Mouse (Mus musculus): ENCODE measurements at regions not wholly inside any gene's neighbourhood (a gene's known extent, or its start where the extent isn't known, plus 50 kb on each side); places are given as distances from the start of the nearest gene placed in this dataset.

DNA sequence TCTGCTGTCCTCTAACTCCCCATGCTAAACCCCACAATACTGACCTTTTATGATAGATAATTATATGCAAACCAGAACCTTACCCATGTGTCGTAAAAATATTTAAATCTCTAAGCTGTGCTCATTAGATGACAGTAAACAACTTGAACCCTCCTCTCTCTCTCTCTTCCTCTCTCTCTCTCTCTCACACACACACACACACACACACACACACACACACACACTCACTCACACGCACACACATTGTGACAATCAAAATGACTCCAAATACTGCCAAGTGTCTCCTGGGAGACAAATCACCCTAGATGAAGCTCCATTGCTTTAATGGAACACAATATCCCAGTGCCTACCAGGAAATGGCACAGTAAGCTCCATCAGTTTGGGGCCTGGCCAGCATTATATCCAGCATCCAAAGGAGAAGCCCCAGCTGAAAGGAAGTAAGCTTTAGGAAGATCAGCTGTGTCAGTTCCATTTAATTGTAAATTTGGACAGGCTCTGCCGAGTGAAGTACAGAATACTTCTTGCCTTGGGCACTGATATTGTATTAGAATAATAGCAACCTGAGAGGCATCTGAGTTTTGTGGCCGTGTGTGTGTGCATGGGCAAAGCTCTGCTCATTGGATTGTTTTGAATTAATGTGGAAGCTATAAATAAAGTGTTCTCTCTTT, 220.7 kb downstream of the Fam84b start:
- DNase-seq (ENCODE audit: inconsistent age in 2 of 2, low spot score in 1 of 2) = no peak

DNA sequence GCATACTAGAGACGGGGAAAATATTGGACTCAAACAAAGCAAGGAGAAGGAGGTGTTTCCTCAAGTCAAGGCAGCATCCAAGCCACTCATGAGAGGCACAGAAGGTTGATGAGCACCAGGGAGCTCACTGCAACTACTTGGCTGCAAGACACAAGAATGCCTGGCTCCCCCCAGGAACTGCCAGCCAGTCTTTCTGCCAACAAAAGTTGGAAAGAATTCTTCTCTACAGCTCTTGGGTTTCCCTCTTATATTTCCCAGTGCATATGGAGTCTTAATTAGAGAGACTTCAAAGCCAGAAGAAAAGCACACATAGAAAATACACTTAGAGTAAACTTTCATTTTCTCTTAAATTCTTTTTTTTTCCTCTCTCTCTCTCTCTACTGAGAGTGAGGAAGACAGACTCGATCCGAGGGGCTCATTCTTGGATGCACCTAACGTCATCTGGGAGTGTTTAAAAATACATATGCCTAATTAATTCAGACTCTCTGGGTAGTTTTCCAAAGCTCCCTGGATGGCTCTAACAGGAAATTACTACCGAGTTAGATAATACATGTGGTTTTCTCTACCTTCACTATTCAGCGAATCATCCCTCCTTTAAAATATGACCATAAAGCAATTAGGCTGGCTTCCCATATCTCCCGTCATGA, 222.7 kb downstream of the Fam84b start:
- DNase-seq (ENCODE audit: inconsistent age in 2 of 2, low spot score in 1 of 2) = no peak

DNA sequence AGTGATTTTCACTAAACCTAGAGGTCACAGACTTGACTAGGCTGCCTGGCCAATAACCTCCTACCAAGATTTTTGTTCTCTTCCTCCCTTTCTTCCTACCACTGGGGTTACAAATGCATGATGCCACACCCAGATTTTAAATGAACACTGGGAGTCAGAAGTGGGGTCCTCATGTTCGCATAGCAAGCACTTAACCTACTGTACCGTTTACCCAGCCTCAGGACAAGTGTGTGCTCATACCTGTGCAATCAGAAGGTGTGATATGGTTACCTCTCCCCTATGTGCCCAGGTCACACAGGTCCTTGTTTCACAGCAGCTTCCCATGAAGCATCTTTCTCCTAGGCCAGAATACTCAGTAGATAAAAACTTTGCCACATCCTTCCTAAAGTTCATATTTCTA, 234.8 kb downstream of the Fam84b start:
- DNase-seq (ENCODE audit: inconsistent age in 2 of 2, low spot score in 1 of 2) = no peak

DNA sequence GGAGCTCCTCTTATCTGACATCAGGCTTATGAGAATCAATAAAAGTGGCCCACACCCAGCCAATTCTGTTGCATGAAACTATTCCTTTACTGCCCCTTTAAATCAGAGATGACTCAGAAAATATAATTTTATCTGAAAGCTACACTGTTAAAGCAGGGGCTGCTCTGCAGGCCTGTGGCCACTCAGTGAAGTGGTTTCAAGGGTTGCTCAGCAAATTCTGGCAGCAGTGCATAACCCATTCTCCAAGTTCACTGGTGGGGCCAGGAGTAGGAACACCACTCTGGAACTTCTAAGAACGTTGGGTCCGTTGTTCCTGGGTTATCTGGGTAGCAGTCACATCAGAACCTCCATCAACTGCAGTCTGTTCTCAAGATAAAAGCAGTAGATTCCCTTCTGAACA, 236.2 kb downstream of the Fam84b start:
- no peak for DNase-seq (ENCODE audit: inconsistent age in 2 of 2, low spot score in 1 of 2)

DNA sequence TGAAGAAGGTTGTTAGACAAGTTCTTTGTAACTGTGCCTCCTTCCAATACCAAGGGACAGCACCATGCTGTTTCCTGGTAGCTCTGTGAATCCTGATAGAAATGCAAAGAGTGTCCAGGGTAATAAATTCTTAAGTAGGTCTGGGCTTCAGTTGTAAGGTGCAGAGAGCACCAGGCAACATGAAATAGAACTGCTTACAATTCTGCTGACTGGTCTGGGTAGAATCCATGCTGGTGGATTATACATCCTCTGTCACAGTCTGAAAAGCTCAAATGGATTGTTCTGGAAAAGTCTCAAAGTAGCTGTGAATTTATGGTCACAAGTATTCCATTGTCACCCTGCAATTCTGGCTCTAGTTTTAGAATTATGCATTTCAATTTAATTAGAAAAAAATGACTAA, 251.7 kb downstream of the Fam84b start:
- DNase-seq (ENCODE audit: inconsistent age in 2 of 2, low spot score in 1 of 2) = no peak

DNA sequence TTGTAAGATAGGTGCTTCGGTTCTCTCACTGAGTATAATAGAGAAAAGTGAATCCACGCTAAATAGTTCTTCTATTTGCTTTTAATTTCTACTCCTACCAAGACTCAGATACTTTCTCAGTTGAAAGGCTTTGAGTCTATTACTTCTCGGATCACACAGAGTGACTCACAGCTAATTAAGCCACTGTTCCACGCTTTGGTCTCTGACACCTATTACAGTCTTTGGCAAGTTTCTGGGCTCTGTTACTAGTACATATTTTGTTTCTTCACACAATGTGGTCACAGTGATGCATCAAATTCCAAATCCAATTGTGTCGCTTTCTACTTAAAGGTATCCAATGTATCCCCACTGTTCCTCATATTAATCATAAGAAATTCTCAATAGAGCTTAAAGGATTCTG, 276.5 kb downstream of the Fam84b start:
- no peak for DNase-seq (ENCODE audit: inconsistent age in 2 of 2, low spot score in 1 of 2)

DNA sequence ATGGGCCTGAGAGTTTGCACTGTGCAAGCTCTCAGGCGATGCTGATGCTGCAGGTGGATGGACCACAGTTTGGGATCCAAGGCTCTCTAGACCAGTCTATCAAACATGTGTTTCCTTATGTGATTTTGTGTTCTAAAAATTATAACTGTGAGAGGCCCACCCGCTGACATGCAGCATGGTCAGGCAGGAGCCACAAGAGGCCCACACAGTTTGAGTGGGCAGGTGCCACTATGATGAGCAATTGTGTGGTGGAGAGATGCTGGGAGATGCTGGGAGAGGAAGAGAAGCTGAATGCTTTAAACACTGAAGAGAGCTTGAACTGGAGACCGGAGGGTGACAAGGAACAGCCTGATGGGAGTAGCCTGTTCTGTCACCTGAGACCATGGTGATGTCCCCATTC, 287.3 kb downstream of the Fam84b start:
- no peak for DNase-seq (ENCODE audit: inconsistent age in 2 of 2, low spot score in 1 of 2)

DNA sequence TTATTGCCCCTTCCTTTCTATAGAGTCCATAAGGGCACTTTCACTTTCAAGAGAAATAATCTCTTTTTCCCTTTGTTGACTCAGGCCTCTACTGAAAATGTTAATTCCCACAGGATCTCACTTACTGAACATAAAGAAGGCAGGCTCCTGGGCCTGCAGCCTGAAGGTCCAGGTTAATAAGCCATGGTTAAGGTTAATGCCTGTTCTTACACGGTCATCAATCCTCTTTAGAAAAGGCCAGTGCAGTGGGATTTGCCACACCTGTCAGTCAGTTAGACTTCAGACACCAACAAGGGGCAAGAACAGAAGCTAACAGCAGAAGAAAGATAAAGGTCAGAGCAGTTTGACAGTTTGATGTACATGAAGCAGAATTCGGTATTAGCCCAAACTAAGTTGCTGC, 288.6 kb downstream of the Fam84b start:
- DNase-seq (ENCODE audit: inconsistent age in 2 of 2, low spot score in 1 of 2) = no peak

DNA sequence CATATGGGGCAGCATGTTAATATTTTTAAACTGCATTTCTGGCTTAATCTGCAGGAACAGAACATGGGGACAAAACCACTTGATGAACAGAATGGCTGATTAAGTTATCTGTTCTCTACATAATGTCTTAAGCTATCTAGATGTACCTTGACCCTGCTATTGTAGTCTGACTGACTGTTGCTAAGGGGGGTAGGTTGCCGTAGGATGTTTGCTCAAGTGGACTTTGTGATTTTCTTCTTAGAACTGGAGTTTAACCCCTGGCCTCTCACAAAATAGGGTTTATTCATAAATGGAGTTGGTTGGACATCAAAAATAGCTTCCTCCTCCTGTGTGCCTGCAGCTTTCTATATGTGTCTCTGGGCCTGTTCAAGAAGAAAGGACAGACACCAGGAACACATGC, 292.9 kb downstream of the Fam84b start:
- no peak for DNase-seq (ENCODE audit: inconsistent age in 2 of 2, low spot score in 1 of 2)

DNA sequence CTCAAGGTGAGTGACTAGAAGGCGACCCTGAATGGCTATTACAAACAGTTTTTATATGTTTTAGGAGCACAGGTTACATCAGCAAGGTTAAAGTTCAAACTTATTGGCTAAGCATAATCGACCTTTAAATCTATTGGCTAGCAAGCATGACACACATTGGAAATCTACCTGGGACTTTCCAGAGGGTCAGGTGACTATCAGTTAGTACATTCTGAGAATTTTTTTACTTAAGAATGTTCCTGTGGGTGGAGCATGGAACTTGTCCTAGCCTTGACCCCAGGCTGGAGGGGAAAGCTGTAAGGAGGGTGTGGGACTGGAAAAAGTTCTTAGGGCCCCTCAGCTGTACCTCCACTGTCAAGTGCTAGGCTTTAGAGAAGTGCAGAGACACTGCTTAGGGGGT, 297.9 kb downstream of the Fam84b start:
- no peak for DNase-seq (ENCODE audit: inconsistent age in 2 of 2, low spot score in 1 of 2)

DNA sequence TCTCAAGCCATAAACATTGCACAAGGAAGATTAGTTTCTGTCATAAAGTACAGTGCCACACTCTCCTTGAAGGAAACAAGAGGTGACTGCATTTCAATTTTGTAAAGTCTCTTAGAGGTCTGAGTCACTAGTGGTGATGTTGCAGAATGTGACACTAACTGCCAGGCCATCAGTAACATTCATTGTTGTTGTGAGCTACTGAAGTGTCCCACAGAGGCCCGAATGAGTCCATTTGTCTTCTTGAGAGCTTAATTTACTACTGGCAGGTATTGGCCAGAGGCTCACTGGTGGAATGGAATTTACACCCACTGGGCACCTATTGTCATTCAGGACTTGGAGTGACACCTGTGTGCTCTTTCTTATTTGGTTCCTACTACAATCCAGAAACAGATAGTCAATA, 299.0 kb downstream of the Fam84b start:
- no peak for DNase-seq (ENCODE audit: inconsistent age in 2 of 2, low spot score in 1 of 2)

DNA sequence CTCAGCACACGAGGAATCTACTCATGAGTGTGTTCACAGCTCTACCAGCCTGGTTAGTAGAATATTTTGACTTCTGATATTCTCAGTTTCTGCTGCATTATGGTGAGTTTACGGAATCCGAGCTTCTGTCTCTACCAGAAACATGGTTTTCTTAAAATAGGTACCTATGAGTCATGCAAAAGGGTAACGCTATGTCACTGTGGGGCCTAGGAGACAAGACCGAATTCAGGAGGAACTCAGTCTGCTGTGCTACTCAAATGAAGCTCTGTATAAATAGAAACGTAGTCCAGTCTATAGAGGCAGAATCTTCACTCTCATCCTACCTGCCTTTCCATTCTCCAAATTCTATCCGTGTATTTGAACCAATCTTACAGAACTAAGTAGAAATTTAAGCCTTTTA, 305.5 kb downstream of the Fam84b start:
- DNase-seq (ENCODE audit: inconsistent age in 2 of 2, low spot score in 1 of 2) = no peak

DNA sequence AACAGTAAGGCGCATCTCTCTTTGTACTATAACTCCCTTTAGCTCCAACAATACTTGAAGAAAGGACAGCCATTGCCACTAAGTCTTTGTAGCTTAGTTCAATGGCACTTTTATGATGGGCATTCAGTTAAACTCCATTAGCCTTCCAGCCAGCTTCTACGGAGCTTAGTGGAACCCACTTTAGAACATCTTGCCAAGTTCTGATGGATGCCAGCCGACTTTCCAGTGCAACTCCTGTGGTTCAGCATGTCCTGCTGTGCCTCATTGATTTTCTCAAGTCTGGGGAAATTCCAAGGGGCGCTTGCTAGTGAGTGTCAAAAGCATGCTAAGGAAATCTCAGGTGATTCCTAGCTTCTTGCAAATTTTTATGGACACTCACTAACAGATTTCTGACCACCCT, 316.4 kb downstream of the Fam84b start:
- DNase-seq (ENCODE audit: inconsistent age in 2 of 2, low spot score in 1 of 2) = no peak

DNA sequence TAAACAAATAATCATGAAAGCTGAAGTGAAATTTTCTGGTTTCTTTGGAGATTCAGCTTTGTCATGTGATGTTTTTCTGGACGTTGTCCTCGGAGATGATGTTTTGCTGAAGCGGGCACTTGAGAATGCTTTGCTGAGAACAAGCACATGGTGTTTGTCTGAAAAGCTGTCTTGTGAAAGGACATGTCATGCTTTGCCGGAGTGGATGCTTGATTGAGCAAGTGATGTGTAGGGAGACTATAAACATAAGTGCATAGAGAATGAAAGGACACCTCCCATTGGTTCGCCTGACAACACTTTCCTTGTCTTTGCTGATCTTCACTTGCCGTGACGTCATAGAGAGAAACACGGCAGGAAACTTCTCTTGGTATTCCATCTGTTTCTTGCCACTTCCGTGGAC, 318.9 kb downstream of the Fam84b start:
- DNase-seq (ENCODE audit: inconsistent age in 2 of 2, low spot score in 1 of 2) = no peak

DNA sequence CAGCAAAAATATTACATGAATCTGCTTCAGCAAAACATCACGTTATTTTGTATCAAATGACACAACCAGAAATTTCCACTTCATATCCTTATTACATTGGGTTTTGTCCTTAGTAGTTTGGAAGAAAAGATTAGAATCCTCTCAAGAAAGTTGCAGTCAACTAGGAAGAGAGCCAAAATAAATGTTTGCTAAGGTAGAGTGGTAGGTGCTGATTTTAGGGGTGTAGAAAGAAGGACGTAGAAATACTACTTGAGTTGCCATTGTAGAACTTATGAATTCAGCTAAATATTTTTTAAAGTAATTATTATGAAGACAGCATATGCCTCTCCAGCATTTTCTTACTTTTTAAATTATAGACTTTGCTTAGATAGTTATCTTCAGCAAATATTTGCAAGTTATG, 336.8 kb downstream of the Fam84b start:
- DNase-seq (ENCODE audit: inconsistent age in 2 of 2, low spot score in 1 of 2) = no peak

DNA sequence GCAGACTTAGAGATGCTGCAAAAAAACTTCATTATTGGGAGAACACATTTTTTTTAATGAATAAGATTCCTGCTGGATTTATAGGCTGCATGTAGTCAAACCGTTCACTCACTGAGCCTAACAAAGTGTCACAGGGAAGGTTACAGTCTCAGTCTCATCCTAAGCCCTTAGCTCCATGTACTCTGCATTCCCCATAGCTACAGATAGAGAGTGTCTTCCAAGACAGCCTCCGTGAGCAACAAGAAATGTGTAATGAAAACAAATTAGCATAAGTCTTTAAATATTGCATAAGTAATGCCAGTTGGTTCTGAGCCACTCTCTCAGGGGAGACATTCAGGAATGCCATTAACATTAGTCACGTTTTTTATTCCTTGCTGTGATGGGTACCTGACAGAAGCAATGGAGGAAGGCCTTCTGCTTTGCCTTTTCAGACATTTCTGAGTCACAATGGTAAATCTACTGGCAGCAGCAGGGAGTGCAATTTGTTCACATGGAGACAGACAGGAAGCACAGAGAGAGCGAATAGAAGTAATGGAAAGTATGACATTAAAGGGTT, 376.7 kb downstream of the Fam84b start:
- DNase-seq (ENCODE audit: inconsistent age in 2 of 2, low spot score in 1 of 2) = no peak

DNA sequence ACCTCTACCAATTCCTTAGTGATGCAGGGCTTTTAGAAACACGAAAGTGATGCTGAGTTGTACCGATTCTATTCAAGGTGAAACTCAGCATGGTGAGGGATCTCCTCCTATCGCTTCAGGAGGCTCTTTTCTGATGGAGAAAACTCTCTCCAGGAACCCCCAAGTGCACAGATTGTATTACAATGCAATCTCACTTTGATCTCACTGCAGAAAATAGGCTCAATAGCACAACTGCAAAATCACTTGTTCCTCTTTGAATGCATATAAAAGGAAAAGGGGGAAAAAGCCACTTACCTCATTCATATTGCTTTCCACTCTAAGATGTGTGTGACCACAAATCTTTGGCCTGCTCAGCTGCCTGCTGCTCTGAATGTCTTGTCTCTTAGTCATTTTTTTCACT, 378.5 kb downstream of the Fam84b start:
- DNase-seq (ENCODE audit: inconsistent age in 2 of 2, low spot score in 1 of 2) = no peak

DNA sequence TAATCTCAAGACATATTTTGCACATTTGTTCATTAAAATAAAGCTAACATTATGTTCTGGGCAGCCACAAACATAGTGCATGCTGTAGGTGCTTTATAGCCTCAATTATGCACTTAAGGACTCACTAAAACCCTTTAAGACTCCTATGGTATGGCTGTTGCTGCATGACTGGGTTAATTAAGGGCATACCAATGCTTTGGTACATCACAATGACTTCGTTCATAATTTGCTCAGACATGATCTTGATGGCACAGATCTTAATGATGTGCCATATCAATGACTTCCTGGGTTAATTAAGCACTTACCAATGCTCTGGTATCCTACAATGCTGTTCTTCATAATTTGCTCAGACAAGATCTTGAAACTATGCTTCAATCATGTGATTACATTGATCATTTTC, 415.5 kb upstream of the 4933412E24Rik start:
- no peak for DNase-seq (ENCODE audit: inconsistent age in 2 of 2, low spot score in 1 of 2)

DNA sequence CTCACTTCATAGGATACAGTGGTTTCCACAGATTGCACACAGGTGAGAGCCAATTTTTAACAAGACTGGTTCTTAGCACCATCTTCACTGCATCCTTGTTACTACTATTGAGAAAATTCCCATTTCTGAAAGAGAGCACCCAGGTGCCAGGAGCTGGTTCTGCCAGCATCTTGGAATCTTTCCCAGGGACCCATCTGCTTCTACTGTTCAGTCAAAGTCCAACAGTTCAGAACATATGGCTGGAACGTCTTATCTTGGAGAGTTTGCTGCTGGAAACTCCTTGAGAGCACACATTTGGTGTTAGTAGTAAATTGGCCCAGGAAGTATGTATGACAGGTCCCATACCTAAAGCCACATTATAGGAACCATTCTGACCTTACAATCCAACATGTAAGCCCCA, 402.7 kb upstream of the 4933412E24Rik start:
- DNase-seq (ENCODE audit: inconsistent age in 2 of 2, low spot score in 1 of 2) = no peak

DNA sequence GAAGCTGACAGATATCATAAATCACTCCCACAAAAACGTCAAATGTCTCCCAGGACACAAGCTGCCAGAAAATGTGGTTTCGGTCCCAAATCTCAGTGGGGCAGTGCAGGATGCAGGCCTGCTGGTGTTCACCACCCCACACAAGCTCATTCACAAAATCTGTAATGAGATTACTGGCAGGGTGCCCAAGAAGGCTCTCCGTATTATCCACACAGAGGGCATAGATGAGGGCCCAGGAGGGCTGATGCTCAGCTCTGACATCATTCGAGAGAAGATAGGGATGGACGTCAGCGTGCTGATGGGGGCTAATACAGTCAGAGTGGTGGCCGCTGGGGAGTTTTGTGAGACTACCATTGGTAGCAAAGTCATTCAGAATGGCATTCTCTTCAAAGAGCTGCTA, 375.9 kb upstream of the 4933412E24Rik start:
- no peak for DNase-seq (ENCODE audit: inconsistent age in 2 of 2, low spot score in 1 of 2)

DNA sequence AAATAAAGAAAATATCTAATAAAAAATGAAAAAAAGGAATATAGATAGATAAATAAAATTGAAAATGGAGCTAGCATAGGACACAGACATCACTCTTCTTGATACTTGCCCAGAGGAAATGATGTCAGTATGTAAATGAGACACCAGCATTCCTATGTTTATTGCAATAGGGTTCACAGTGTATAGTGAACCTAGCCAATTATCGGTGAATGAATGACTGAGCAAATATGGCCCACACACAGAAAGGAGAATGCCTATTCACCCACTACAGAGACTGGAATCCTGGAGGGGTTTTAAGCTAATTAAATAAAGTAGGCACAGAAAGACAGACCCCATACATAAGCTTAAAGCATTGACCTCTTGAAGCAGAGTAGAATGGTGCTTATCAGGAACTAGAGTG, 373.9 kb upstream of the 4933412E24Rik start:
- DNase-seq (ENCODE audit: inconsistent age in 2 of 2, low spot score in 1 of 2) = no peak

DNA sequence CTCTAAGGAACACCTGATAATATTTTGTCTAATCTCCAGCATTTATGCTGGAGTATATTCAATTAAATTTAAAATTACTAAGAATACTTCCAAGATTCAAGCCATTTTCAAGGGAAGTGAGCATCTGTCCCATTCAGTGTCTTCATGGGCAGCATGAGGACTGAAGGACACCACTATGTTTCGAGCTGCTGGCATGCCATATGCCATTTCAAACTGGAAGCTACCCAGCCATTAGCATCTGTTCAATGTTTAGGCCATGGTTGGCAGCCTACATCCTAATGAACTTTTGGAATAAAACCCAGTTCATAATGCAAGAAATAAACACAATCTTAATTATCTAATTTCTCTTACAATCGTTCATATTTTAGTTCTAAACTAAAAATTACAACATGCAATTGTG, 371.5 kb upstream of the 4933412E24Rik start:
- no peak for DNase-seq (ENCODE audit: inconsistent age in 2 of 2, low spot score in 1 of 2)
